Mouse (Mus musculus): ENCODE measurements around the gene Aig1. TPM values are rescaled to one million over a fixed set of nuclear protein-coding genes. Genes with fewer than 3 reads are reported as not detected.

The Aig1 gene
- total RNA-seq, 1 experiment from 2014 or later = 7.9 TPM

- ATAC-seq (replicated peaks; ENCODE audit: insufficient number of reproducible peaks, low FRiP score, low TSS enrichment, poor library complexity, severe bottlenecking) = no peak
Measured at GRCm38 (mm10) chr10:13715584-13715983, 153.2 kb downstream of the Aig1 start.

- no peak for ATAC-seq (replicated peaks; ENCODE audit: insufficient number of reproducible peaks, low FRiP score, low TSS enrichment, poor library complexity, severe bottlenecking)
Measured at GRCm38 (mm10) chr10:13714920-13715293, 153.9 kb downstream of the Aig1 start.

GRCm38 (mm10) chr10:13714199-13714919 lies 154.4 kb downstream of the Aig1 start:
- ATAC-seq (replicated peaks; ENCODE audit: insufficient number of reproducible peaks, low FRiP score, low TSS enrichment, poor library complexity, severe bottlenecking) = no peak

- no peak for ATAC-seq (replicated peaks; ENCODE audit: insufficient number of reproducible peaks, low FRiP score, low TSS enrichment, poor library complexity, severe bottlenecking)
Measured at GRCm38 (mm10) chr10:13713711-13714110, 155.1 kb downstream of the Aig1 start.

GRCm38 (mm10) chr10:13713116-13713515 lies 155.7 kb downstream of the Aig1 start:
- no peak for ATAC-seq (replicated peaks; ENCODE audit: insufficient number of reproducible peaks, low FRiP score, low TSS enrichment, poor library complexity, severe bottlenecking)

- ATAC-seq (replicated peaks; ENCODE audit: insufficient number of reproducible peaks, low FRiP score, low TSS enrichment, poor library complexity, severe bottlenecking) = no peak
Measured at GRCm38 (mm10) chr10:13711281-13711829, 157.4 kb downstream of the Aig1 start.

- ATAC-seq (replicated peaks; ENCODE audit: insufficient number of reproducible peaks, low FRiP score, low TSS enrichment, poor library complexity, severe bottlenecking) = no peak
Measured at GRCm38 (mm10) chr10:13705771-13706170, 163.0 kb downstream of the Aig1 start.

- no peak for ATAC-seq (replicated peaks; ENCODE audit: insufficient number of reproducible peaks, low FRiP score, low TSS enrichment, poor library complexity, severe bottlenecking)
Measured at GRCm38 (mm10) chr10:13702688-13703087, 166.1 kb downstream of the Aig1 start.

- ATAC-seq (replicated peaks; ENCODE audit: insufficient number of reproducible peaks, low FRiP score, low TSS enrichment, poor library complexity, severe bottlenecking) = no peak
Measured at GRCm38 (mm10) chr10:13702043-13702442, 166.7 kb downstream of the Aig1 start.

GRCm38 (mm10) chr10:13696326-13696725 lies 172.5 kb downstream of the Aig1 start:
- ATAC-seq (replicated peaks; ENCODE audit: insufficient number of reproducible peaks, low FRiP score, low TSS enrichment, poor library complexity, severe bottlenecking) = no peak

GRCm38 (mm10) chr10:13693276-13693675 lies 175.5 kb downstream of the Aig1 start:
- no peak for ATAC-seq (replicated peaks; ENCODE audit: insufficient number of reproducible peaks, low FRiP score, low TSS enrichment, poor library complexity, severe bottlenecking)

GRCm38 (mm10) chr10:13690773-13691172 lies 178.0 kb downstream of the Aig1 start:
- ATAC-seq (replicated peaks; ENCODE audit: insufficient number of reproducible peaks, low FRiP score, low TSS enrichment, poor library complexity, severe bottlenecking) = no peak

- ATAC-seq (replicated peaks; ENCODE audit: insufficient number of reproducible peaks, low FRiP score, low TSS enrichment, poor library complexity, severe bottlenecking) = no peak
Measured at GRCm38 (mm10) chr10:13689841-13690590, 178.8 kb downstream of the Aig1 start.

- ATAC-seq (replicated peaks; ENCODE audit: insufficient number of reproducible peaks, low FRiP score, low TSS enrichment, poor library complexity, severe bottlenecking) = no peak
Measured at GRCm38 (mm10) chr10:13688386-13689120, 180.2 kb downstream of the Aig1 start.

- no peak for ATAC-seq (replicated peaks; ENCODE audit: insufficient number of reproducible peaks, low FRiP score, low TSS enrichment, poor library complexity, severe bottlenecking)
Measured at GRCm38 (mm10) chr10:13687182-13687810, 181.5 kb downstream of the Aig1 start.

GRCm38 (mm10) chr10:13686127-13686526 lies 182.7 kb downstream of the Aig1 start:
- ATAC-seq (replicated peaks; ENCODE audit: insufficient number of reproducible peaks, low FRiP score, low TSS enrichment, poor library complexity, severe bottlenecking) = no peak

- ATAC-seq (replicated peaks; ENCODE audit: insufficient number of reproducible peaks, low FRiP score, low TSS enrichment, poor library complexity, severe bottlenecking) = no peak
Measured at GRCm38 (mm10) chr10:13685366-13685765, 183.4 kb downstream of the Aig1 start.

GRCm38 (mm10) chr10:13684452-13684851 lies 184.3 kb downstream of the Aig1 start:
- no peak for ATAC-seq (replicated peaks; ENCODE audit: insufficient number of reproducible peaks, low FRiP score, low TSS enrichment, poor library complexity, severe bottlenecking)

- ATAC-seq (replicated peaks; ENCODE audit: insufficient number of reproducible peaks, low FRiP score, low TSS enrichment, poor library complexity, severe bottlenecking) = no peak
Measured at GRCm38 (mm10) chr10:13682565-13682964, 186.2 kb downstream of the Aig1 start.
